Mouse (Mus musculus) cortical plate, adult 2 months (tissue): ENCODE data around the gene B3galnt2.

Experiments
- CTCF ChIP-seq: fragments of 200-500 bp; IDR thresholded peaks from 2 replicates; pipeline ENCODE4 v1.5.1; 2011; ENCODE audit warnings: mild to moderate bottlenecking, control low read depth, low read length; ENCODE audit not compliant: insufficient read depth; ENCODE audit errors: extremely low read depth
- POLR2A ChIP-seq: fragments of 200-500 bp; IDR thresholded peaks from 2 replicates; pipeline ENCODE4 v1.6.1; 2011; ENCODE audit warnings: mild to moderate bottlenecking, low read length, control low read depth; ENCODE audit not compliant: insufficient read depth; ENCODE audit errors: extremely low read depth

- TF ChIP-seq CTCF: no peak; the same call in 1 of the 2 replicates
- no peak for TF ChIP-seq POLR2A
Measured at GRCm38 (mm10) chr13:14004086-14004485, 49.8 kb downstream of the B3galnt2 start.
